Mouse (Mus musculus): ENCODE measurements around the gene Il18r1.

DNA sequence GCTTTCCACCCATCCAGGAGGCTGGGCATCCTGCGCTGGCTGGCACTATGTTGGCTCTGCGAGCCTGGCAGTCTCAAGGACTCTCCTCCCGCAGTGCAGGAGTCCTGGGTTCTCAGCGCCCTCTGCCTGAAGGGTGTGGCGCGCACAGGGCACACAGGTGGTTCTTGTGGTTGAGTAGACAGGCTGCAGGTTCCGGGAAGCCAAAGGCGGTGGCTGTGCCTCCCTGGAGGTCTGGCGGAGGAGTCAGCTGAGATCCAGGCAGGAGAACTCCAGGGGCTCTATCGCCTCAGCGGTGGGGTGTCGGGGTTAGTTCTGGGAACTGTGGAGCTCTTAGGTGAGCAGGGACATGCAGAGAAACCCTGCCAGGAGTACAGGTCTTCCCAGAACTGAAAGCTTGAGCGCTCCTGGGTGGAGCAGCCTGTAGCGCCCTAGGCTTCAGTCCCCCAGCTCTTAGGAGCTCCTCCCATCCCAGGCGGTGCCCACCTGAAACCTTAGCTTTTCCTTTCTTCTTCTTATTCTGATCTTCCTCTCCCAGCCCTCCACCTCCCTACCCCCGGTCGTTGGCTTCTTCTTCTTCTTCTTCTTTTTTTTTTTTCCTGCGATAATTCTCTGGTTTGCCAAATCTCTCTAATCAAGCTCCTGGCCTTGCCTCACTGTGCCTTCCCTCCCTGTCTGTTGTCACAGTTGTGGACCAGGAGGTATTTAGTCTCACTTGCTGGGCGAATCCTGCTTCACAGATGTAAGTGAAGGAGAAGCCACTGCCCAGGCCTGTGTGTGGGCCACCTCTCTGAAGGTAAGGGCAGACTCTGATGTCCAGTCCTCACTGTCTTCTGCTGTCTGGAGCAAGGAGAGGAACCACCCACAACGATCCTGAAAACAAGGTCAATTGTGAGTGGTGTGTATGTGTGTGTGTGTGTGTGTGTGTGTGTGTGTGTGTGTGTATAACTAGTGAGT is at the start of gene Il18r1:
- TF ChIP-seq CTCF (IDR thresholded peaks at IDR 0.05; ENCODE audit: control insufficient read depth, insufficient read depth, low read length) (peak; percentile 76), POLR2A (IDR thresholded peaks at IDR 0.05; ENCODE audit: borderline replicate concordance, control insufficient read depth, low read depth, low read length) (peak; percentile 28; the same call in 1 of the 2 replicates)

Data from bone marrow, adult 2 months (tissue).